Mouse (Mus musculus) CD4-positive naive resting alpha-beta T cell, adult 57 days (primary cell): ENCODE data around the gene Celf2. TPM values are rescaled to one million over a fixed set of nuclear protein-coding genes. Genes with fewer than 3 reads are reported as not detected.

Experiments used
- total RNA-seq: library from RNA; stranded (reverse); gene quantifications from one replicate; pipeline ENCODE4 v1.2.4, GENCODE M21; 2023

The Celf2 gene
- 143 TPM for total RNA-seq

DNA sequence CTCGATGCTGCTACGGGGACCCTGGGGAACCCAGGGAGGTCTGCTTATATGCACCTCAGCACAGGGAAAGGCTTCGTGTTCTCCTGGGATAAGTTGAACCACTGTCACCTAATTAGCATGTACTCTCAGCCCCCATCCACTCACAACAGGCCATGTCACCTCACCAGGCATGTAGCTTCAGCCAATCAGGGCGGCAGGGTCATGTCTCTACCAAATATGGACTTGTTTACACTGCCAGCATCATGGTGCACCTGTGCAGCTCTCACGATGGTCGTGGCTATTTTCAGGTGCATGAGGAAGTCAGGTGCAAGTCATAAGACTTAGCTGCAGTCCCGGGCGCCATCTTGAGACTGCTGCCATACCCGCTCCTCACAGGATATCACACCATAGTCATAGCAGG, at the start of gene Celf2:
Gene Celf2 (minus strand): TSS at position 101 of the 400 bp plus-strand sequence.

